Mouse (Mus musculus) cerebellum, adult 2 months (tissue): ENCODE data around the gene Ncam1.

Experiments used
- CTCF ChIP-seq: fragments of 200-500 bp; IDR thresholded peaks from 2 replicates; pipeline ENCODE4 v1.5.1; 2011; ENCODE audit warnings: low read depth, mild to moderate bottlenecking, control low read depth, low read length, moderate library complexity, borderline replicate concordance; ENCODE audit not compliant: insufficient read depth
- POLR2A ChIP-seq: fragments of 200-500 bp; IDR thresholded peaks from 2 replicates; pipeline ENCODE4 v1.6.1; 2011; ENCODE audit warnings: low read length, control low read depth, borderline replicate concordance; ENCODE audit not compliant: insufficient read depth

GRCm38 (mm10) chr9:49493979-49494649 is 304.6 kb downstream of the Ncam1 start:
- TF ChIP-seq CTCF: peak; percentile 94
- no peak for TF ChIP-seq POLR2A
